Mouse (Mus musculus) 3T3-L1 (cell line): ENCODE results near the gene Card11.

ENCODE experiments used
- DNase-seq: peaks from one replicate; pipeline ENCODE4 v3.0.0-alpha.2; 2015; ENCODE audit warnings: low read depth, low spot score

Gene Card11

GRCm38 (mm10) chr5:141000349-141000748 lies at the start of gene Card11:
Gene Card11, minus strand, starts transcription at chr5:141000582.
- no peak for DNase-seq

DNA sequence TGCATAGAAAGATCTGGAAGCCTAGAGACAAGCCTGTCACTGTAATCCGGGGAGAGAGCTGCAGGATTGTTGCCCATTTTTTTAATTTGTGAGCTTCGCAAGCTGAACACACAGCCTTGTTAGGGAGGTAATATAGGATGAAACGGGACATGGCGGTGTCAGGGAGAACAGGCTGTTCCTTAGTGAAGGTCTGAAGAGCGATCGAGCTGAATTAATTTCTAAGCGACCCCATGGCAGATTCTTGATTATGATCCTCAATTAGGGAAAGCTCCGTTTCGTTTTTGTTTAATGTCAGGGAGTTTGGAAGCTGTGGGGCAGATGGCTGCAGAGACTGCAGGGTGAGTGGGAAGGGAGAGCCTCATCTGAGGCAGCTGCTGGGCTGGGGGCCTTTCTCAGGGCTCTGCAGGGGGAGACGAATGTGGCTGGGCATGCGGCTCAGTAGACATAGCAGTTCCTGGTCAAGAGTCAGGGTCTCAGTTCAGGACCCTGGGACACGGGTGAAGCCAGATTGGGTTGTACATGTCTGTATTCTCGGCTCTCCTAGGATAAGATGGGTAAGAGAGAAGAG lies 47.4 kb upstream of the Card11 start:
- no peak for DNase-seq

DNA sequence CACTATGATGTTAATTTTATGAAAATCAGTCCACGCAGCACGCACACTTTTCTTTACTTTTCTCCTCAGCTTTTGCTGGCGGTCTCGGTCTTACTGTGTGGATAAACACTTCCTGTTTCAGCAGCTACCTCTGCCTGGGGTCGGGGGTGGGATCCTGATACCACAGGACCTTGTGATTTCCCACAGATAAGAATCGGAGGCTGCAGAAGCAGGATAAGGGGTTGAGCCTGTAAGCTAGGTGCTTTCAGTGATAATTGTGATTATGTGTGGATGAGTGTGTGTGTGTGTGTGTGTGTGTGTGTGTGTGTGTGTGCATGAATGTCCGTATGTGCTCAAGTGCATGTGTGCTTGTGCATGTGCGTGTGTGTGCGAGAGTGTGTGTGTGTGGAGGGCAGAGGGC lies 44.6 kb upstream of the Card11 start:
- no peak for DNase-seq

- DNase-seq, result no peak
Observed at GRCm38 (mm10) chr5:141043654-141044447, 43.5 kb upstream of the Card11 start.

GRCm38 (mm10) chr5:141042406-141042805 lies 42.0 kb upstream of the Card11 start:
- DNase-seq, result no peak

- DNase-seq, result no peak
Observed at GRCm38 (mm10) chr5:141040846-141041245, 40.5 kb upstream of the Card11 start.

- no peak for DNase-seq
Observed at GRCm38 (mm10) chr5:141038342-141038741, 38.0 kb upstream of the Card11 start.

DNA sequence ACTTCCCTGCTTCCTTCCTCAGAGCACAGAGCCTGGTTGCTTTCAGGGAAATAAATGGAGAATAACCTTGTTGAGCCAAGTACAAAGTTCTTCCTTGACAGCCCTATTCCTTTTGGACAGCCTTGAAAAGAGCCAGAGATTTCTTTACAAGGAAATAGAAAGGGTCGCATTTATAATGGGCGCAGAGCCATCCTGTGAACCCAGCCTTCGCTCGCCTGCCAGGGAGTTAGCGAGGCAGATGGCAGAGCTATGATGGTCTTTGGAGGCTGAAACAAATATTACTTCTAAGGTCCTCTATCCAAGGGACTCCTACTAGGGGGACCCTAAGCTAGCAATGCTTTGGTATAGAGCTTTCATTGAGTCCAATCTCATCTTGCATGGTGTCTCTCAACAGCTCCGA lies 35.0 kb upstream of the Card11 start:
- no peak for DNase-seq

DNA sequence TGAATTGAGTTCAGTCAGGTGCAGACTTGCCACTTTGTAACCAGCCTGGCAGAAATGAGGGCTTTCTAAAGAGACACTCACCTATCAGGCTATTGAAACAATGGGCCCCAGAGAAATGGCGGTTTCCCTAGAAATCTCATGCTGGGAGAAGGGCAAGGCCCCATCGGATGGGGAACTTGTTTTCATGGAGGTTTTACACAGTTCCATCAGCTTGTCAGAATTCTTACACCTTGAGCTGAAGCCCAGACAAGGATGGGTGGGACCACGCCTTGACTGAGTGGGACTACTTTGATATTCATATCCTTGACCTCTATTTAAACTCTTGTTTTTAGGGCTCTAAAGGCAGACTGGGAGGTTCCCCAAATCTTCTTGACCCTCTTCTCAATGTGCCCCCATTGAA lies 33.9 kb upstream of the Card11 start:
- no peak for DNase-seq

DNA sequence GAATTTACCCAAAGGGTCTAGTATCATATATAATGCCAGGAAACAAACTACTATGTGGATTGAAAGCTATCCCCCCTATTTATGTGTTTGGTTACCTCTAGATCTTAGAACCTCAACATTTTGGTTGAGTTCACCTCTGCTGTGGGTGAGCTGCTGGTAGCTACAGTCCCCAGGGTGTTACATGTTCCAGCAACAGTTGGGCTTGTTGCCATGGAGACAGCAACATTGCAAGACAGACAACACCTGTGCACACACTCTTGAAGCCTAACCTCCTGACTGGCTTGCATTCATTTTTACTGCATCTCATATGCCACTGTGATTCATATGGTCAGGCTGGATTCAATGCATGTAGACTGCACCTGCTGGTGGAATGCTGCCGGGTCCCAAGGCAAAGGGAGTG lies 32.6 kb upstream of the Card11 start:
- no peak for DNase-seq

DNA sequence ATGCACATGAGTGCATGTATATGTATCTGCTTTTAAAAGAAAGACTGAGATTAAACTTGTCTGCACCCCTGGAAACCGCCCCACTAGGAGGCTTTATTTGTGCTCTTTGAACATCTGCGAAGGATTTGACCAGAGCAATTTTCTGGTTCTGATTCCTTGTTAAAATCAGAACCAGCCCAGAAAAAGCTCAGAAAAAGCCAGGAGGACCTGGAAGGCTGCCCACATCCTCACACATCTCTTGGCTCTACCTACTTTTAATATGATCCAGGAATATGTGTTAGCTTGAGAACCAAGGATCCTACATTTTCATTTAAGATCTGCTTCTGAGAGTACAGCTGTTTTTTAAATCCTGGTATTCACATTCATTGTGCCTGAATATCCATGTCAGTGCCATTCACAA lies 29.0 kb upstream of the Card11 start:
- DNase-seq, result no peak

- no peak for DNase-seq
Observed at GRCm38 (mm10) chr5:141025635-141026034, 25.3 kb upstream of the Card11 start.

GRCm38 (mm10) chr5:141024435-141024834 lies 24.1 kb upstream of the Card11 start:
- DNase-seq, result peak; percentile 13

GRCm38 (mm10) chr5:141017927-141018700 lies 17.7 kb upstream of the Card11 start:
- DNase-seq, result no peak

DNA sequence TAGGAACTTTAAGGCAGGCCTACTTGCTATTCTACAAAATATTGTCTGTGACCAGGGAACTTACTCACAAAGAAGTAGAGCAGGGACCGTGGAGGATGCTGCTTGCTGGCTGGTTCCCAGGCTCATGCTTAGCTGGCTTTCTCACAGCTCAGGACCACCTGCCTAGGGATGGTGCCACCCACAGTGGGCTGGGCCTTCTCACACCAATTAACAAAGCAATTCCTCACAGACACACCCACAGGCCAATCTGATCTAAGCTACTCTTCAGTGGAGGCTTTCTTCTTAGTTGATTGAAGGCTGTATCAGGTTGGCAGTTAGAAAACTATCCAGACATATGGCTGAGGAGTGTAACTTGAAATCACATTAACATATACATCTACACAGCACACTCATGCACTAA lies 15.7 kb upstream of the Card11 start:
- no peak for DNase-seq

DNA sequence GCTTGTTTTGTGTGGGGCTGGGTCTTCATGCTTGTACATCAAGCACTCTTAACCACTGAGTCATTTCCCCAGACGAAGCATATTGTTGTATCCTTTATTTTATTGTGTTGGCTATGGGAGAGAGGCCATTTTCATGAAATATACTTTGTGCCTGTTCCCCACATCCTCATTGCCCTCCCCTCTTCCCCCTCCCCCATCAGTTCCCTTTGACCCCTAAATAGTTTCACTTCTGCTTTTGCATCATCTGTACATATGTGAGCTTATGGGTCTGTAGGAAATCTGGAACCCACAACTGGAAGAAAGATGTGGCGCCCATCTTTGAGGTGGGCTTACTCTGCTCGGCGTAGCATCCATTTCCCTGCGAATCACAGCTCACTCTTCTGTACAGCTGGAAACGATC lies 13.8 kb upstream of the Card11 start:
- DNase-seq, result no peak

DNA sequence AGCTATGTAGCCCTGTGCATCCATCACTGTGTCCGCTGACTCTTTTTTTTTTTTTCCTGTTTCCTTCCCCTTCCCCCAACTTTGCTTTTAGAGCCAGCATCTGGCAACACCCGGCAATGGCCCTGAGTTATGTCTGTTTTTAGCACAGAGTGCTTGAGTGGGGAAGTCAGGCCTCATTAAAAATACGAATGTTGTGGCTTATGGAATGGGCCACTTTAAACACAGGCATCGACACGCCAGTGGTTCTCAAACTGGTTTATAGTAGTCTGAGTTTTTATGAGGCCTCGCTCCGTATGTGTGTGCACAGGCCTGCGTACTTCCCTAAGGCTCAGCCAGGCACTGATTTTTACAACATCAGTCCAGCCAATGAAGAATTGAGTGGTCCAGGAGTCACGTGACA lies 13.1 kb upstream of the Card11 start:
- no peak for DNase-seq

- no peak for DNase-seq
Observed at GRCm38 (mm10) chr5:141005491-141005890, 5.1 kb upstream of the Card11 start.

- no peak for DNase-seq
Observed at GRCm38 (mm10) chr5:141004078-141004763, 3.8 kb upstream of the Card11 start.

DNA sequence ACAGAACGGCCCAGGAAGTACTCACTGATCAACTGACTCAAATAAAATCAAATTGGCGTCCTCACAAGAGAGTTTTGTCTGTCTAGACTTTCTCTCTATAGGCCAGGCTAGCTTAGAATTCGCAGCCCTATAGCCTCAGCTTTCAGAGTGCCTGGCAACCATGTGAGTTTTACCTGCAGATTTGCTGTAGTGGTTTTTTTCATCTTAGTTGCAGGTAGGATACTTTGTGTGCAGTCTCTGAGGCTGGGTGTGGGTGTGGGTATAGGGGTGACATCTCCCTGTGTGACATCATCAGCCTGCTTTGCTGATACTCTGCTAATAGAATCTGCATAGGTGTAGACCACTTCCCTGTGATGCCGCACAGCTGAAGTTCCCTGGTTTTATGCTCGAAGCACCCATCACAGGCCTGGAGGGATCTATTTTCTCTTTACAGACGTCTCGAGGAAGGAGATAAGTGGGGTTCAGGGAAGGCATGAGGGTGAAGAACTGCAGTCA lies 1.2 kb downstream of the Card11 start:
- DNase-seq, result no peak

GRCm38 (mm10) chr5:140997767-140998166 lies 2.6 kb downstream of the Card11 start:
- peak; percentile 5 for DNase-seq
